Mouse (Mus musculus): ENCODE data around the gene Xylb. TPM values are rescaled to one million over a fixed set of nuclear protein-coding genes. Genes with fewer than 3 reads are reported as not detected.

Xylb gene
- total and polyA plus RNA-seq, 2 experiments from 2014 or later = 0.04 to 0.46 TPM

- Histone ChIP-seq H3K27me3 (ENCODE audit: control insufficient read depth, insufficient read depth, low read length) (no peaks in the 10 kb centered on the region), H3K4me2 (ENCODE audit: low read depth, low read length) (peak within 1 kb of the TSS; percentile 97), H3K4me1 (ENCODE audit: control insufficient read depth, insufficient read depth) (peaks cover 9% of the 10 kb centered on the region; the same call in 1 of the 2 replicates), H3K9ac (replicated peaks; ENCODE audit: low read depth, low read length) (peak within 1 kb of the TSS; percentile 91), H3K27ac (ENCODE audit: low read depth) (peak within 1 kb of the TSS; percentile 95), H3K9me3 (replicated peaks; ENCODE audit: control insufficient read depth, low read length) (no peaks in the 10 kb centered on the region), H3K4me3 (ENCODE audit: low read depth, low read length) (peak within 1 kb of the TSS; percentile 83), H3K36me3 (replicated peaks; ENCODE audit: control insufficient read depth, insufficient read depth, low read length) (no peaks in the 10 kb centered on the region)
- DNase-seq (ENCODE audit: low spot score) (peak; percentile 94), ATAC-seq (ENCODE audit: insufficient read depth, low read depth) (peak; percentile 95)
- WGBS = 0% methylated on average over 28 of the region's 32 CpGs
- TF ChIP-seq CTCF (IDR thresholded peaks at IDR 0.05; ENCODE audit: low read depth) (peak; percentile 54), EP300 (IDR thresholded peaks at IDR 0.05; ENCODE audit: low read depth) (no peak)
These were observed 44.6 kb downstream of the Xylb start, which contains the start of gene Acvr2b for GRCm38 (mm10) chr9:119401801-119402214. Gene Acvr2b (plus strand): TSS chr9:119402118.

GRCm38 (mm10) chr9:119402253-119403235 lies 45.4 kb downstream of the Xylb start:
- Histone ChIP-seq H3K4me1 (ENCODE audit: control insufficient read depth, insufficient read depth) (peaks cover 9% of the 10 kb centered on the region; the same call in 1 of the 2 replicates), H3K27me3 (ENCODE audit: control insufficient read depth, insufficient read depth, low read length) (no peaks in the 10 kb centered on the region), H3K36me3 (replicated peaks; ENCODE audit: control insufficient read depth, insufficient read depth, low read length) (no peaks in the 10 kb centered on the region), H3K4me3 (ENCODE audit: low read depth, low read length) (peak overlapping the region; percentile 83), H3K27ac (ENCODE audit: low read depth) (peak overlapping the region; percentile 95), H3K9me3 (replicated peaks; ENCODE audit: control insufficient read depth, low read length) (no peaks in the 10 kb centered on the region), H3K4me2 (ENCODE audit: low read depth, low read length) (peak overlapping the region; percentile 97), H3K9ac (replicated peaks; ENCODE audit: low read depth, low read length) (peak overlapping the region; percentile 91)
- under 1% methylated on average over 94 of the region's 127 CpGs for WGBS
- TF ChIP-seq CTCF (IDR thresholded peaks at IDR 0.05; ENCODE audit: low read depth) (no peak), EP300 (IDR thresholded peaks at IDR 0.05; ENCODE audit: low read depth) (no peak)
- peak; percentile 57 for ATAC-seq (ENCODE audit: insufficient read depth, low read depth)
- DNase-seq (ENCODE audit: low spot score) = peak; percentile 26

- DNase-seq (ENCODE audit: low spot score) = peak; percentile 32
- no peaks in the 10 kb centered on the region for H3K27me3 ChIP-seq (ENCODE audit: control insufficient read depth, insufficient read depth, low read length)
- H3K4me3 ChIP-seq (ENCODE audit: low read depth, low read length) = peak overlapping the region; percentile 83
- ATAC-seq (ENCODE audit: insufficient read depth, low read depth) = no peak
- peak overlapping the region; percentile 97 for H3K4me2 ChIP-seq (ENCODE audit: low read depth, low read length)
- no peaks in the 10 kb centered on the region for H3K36me3 ChIP-seq (replicated peaks; ENCODE audit: control insufficient read depth, insufficient read depth, low read length)
- TF ChIP-seq CTCF (IDR thresholded peaks at IDR 0.05; ENCODE audit: low read depth) (no peak), EP300 (IDR thresholded peaks at IDR 0.05; ENCODE audit: low read depth) (no peak)
- no peak overlapping the region for H3K27ac ChIP-seq (ENCODE audit: low read depth)
- WGBS = under 1% methylated on average over 26 of the region's 26 CpGs
- H3K9ac ChIP-seq (replicated peaks; ENCODE audit: low read depth, low read length) = peak overlapping the region; percentile 91
- no peaks in the 10 kb centered on the region for H3K9me3 ChIP-seq (replicated peaks; ENCODE audit: control insufficient read depth, low read length)
- H3K4me1 ChIP-seq (ENCODE audit: control insufficient read depth, insufficient read depth) = peaks cover 13% of the 10 kb centered on the region; the same call in 1 of the 2 replicates
These were observed 46.1 kb downstream of the Xylb start for GRCm38 (mm10) chr9:119403236-119403641.

GRCm38 (mm10) chr9:119404090-119404489 lies 46.9 kb downstream of the Xylb start:
- Histone ChIP-seq H3K4me3 (ENCODE audit: low read depth, low read length) (0 out of 2 replicates have a peak overlapping the region, but pooled peaks have one; percentile 83), H3K27me3 (ENCODE audit: control insufficient read depth, insufficient read depth, low read length) (no peaks in the 10 kb centered on the region), H3K4me2 (ENCODE audit: low read depth, low read length) (peak overlapping the region; percentile 97; the same call in 1 of the 2 replicates), H3K27ac (ENCODE audit: low read depth) (no peak overlapping the region), H3K9ac (replicated peaks; ENCODE audit: low read depth, low read length) (no peak overlapping the region), H3K9me3 (replicated peaks; ENCODE audit: control insufficient read depth, low read length) (no peaks in the 10 kb centered on the region), H3K4me1 (ENCODE audit: control insufficient read depth, insufficient read depth) (peaks cover 16% of the 10 kb centered on the region), H3K36me3 (replicated peaks; ENCODE audit: control insufficient read depth, insufficient read depth, low read length) (no peaks in the 10 kb centered on the region)
- WGBS = 85% methylated on average over 5 of the region's 5 CpGs
- DNase-seq (ENCODE audit: low spot score) (no peak), ATAC-seq (ENCODE audit: insufficient read depth, low read depth) (no peak)
- TF ChIP-seq EP300 (IDR thresholded peaks at IDR 0.05; ENCODE audit: low read depth) = no peak
- no peak for TF ChIP-seq CTCF (IDR thresholded peaks at IDR 0.05; ENCODE audit: low read depth)

- Histone ChIP-seq H3K36me3 (replicated peaks; ENCODE audit: control insufficient read depth, insufficient read depth, low read length) (no peaks in the 10 kb centered on the region; the same call in 1 of the 2 replicates), H3K4me2 (ENCODE audit: low read depth, low read length) (no peak overlapping the region), H3K4me1 (ENCODE audit: control insufficient read depth, insufficient read depth) (peaks cover 25% of the 10 kb centered on the region), H3K9me3 (replicated peaks; ENCODE audit: control insufficient read depth, low read length) (peaks cover 16% of the 10 kb centered on the region), H3K27me3 (ENCODE audit: control insufficient read depth, insufficient read depth, low read length) (no peaks in the 10 kb centered on the region), H3K27ac (ENCODE audit: low read depth) (no peak overlapping the region), H3K9ac (replicated peaks; ENCODE audit: low read depth, low read length) (no peak overlapping the region), H3K4me3 (ENCODE audit: low read depth, low read length) (no peak overlapping the region)
- 66% methylated on average over 15 of the region's 15 CpGs for WGBS
- ATAC-seq (ENCODE audit: insufficient read depth, low read depth) = no peak
- no peak for TF ChIP-seq EP300 (IDR thresholded peaks at IDR 0.05; ENCODE audit: low read depth)
- no peak for TF ChIP-seq CTCF (IDR thresholded peaks at IDR 0.05; ENCODE audit: low read depth)
- DNase-seq (ENCODE audit: low spot score) = no peak
These were observed 50.7 kb downstream of the Xylb start for GRCm38 (mm10) chr9:119407884-119408283.

Measured in heart, postnatal 0 days (tissue).